Mouse (Mus musculus) MEL (cell line): ENCODE results near the gene Rtbdn.

Source experiments
- EP300 ChIP-seq, 2 experiments: IDR thresholded peaks; 2 replicates each; pipeline ENCODE4 v1.6.1; 2011; ENCODE audit warnings: improper control_type of control experiment in 2 of 2, low read length in 2 of 2, low read depth in 1 of 2, mild to moderate bottlenecking in 1 of 2
- HCFC1 ChIP-seq: IDR thresholded peaks from 2 replicates; pipeline ENCODE4 v1.6.1; 2012; ENCODE audit warnings: low read depth, mild to moderate bottlenecking, inconsistent platforms, low read length, improper control_type of control experiment, moderate library complexity
- JUND ChIP-seq: IDR thresholded peaks from 2 replicates; pipeline ENCODE4 v1.6.1; 2011; ENCODE audit warnings: low read depth, mild to moderate bottlenecking, improper control_type of control experiment, low read length
- MYB ChIP-seq: IDR thresholded peaks from 2 replicates; pipeline ENCODE4 v1.6.1; 2011; ENCODE audit warnings: mild to moderate bottlenecking, low read depth, low read length, improper control_type of control experiment
- TCF12 ChIP-seq: IDR thresholded peaks from 2 replicates; pipeline ENCODE4 v1.6.1; 2014; ENCODE audit warnings: low read depth, mild to moderate bottlenecking, inconsistent platforms, low read length, improper control_type of control experiment, moderate library complexity
- USF2 ChIP-seq, 2 experiments: IDR thresholded peaks; 2 replicates each; pipeline ENCODE4 v1.6.1; 2011 to 2012; ENCODE audit warnings: improper control_type of control experiment in 2 of 2, low read length in 2 of 2, borderline replicate concordance in 1 of 2, inconsistent platforms in 1 of 2, low read depth in 1 of 2, mild to moderate bottlenecking in 1 of 2; ENCODE audit not compliant: insufficient read depth in 1 of 2

- no peak for TF ChIP-seq USF2 (IDR thresholded peaks at IDR 0.05; ENCODE audit: borderline replicate concordance in 1 of 2, insufficient read depth in 1 of 2, low read depth in 1 of 2, low read length in 2 of 2)
- TF ChIP-seq JUND = no peak
- no peak for TF ChIP-seq TCF12
- no peak for TF ChIP-seq EP300 (IDR thresholded peaks at IDR 0.05; ENCODE audit: low read depth in 1 of 2, low read length in 2 of 2)
- TF ChIP-seq HCFC1 = no peak
- no peak for TF ChIP-seq MYB
Measured at GRCm38 (mm10) chr8:84990836-84991235, 44.0 kb downstream of the Rtbdn start.
